In the genomic region with DNA sequence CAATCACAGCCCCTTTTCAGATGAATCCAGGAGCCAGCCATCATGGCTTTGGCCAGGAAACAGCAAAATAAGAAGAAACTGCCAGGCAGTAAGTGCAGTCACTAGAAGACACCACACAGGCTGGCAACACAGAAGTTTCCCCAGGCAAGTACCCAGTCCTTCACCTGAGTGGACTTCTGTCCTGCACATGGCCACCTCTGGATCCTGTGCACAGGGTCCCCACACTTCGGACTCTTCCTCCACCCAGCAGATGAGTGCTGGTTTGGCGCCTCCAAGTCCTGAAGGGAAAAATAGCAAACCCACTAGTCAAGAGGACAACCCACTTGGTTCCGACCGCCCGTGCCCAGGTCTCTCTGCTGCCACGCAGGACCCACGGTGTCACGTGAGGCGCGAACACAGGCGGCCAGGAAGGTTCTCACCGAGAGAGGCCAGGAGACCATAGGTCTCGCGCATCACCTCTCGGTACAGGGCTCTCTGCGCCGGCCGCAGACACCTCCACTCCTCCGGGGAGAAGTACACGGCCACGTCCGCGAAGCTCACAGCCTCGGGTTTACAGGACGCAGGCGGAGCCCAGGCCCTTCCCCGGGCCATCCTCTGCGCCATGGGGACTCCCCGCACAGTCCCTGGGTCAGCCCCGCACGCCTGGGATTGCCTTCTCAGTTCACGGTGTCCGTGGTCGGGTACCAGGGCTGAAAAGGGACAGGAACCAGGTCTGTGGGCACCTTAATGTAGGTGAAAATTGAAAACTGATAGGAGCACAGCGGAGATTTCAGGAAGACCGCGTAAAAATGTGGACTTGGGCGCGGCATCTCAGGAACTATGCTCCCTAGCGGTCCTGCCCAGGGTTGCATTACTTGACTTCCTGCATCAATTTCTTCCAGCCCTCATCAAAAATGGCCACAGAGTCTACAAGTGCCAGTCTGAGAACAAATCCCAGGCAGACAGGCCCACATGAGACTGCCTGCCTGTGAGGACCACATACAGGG, we compare ENCODE assay signal across 7 mouse cellular contexts. TPM values are rescaled to one million over a fixed set of nuclear protein-coding genes. Genes with fewer than 3 reads are reported as not detected.
DNase-seq lines count a peak whose midpoint lies in the region; ATAC-seq and TF ChIP-seq lines count a peak whose summit lies in the region.
"Not testable (repeated sequence)": the region's sequence is repeated elsewhere in the genome, so short reads cannot be mapped to it uniquely, and the experiment has no call there.

Zfp764 (minus strand) TSS at position 821 of the 986 bp plus-strand sequence.

- TF ChIP-seq POLR2A in small intestine, adult 2 months (IDR thresholded peaks at IDR 0.05; ENCODE audit: low read depth, low read length) = not testable (repeated sequence)

- peak within 1 kb of the TSS; percentile 75 for H3K4me2 ChIP-seq in intestine, postnatal 0 days (replicated peaks; ENCODE audit: low read depth)
- H3K4me2 ChIP-seq in midbrain, embryonic 12.5 days (replicated peaks) = peak within 1 kb of the TSS; percentile 91

- H3K9me3 ChIP-seq in embryonic facial prominence, embryonic 10.5 days; intestine, postnatal 0 days (ENCODE audit: control insufficient read depth); midbrain, embryonic 12.5 days: not testable (repeated sequence)

- ATAC-seq in intestine, postnatal 0 days = peak; percentile 85
- ATAC-seq in midbrain, embryonic 12.5 days (ENCODE audit: low FRiP score, low read depth) = peak; percentile 86

- DNase-seq in adrenal gland, adult 8-10 months = peak; percentile 74
- DNase-seq in embryonic facial prominence, embryonic 10.5 days (ENCODE audit: low spot score) = peak; percentile 83
- DNase-seq in gonadal fat pad, adult 2 months (ENCODE audit: low read depth) = peak; percentile 24
- peak; percentile 90 for DNase-seq in left cerebral cortex, postnatal 4 days

- not testable (repeated sequence) for H3K27me3 ChIP-seq in embryonic facial prominence, embryonic 10.5 days (replicated peaks; ENCODE audit: low read depth, poor library complexity, severe bottlenecking); intestine, postnatal 0 days (replicated peaks; ENCODE audit: control insufficient read depth, insufficient read depth, low read length); midbrain, embryonic 12.5 days; small intestine, adult 2 months (ENCODE audit: control insufficient read depth, insufficient read depth, low read length)

- intact Hi-C loops in left cerebral cortex, postnatal 4 days (cut with DNase I) = not testable (repeated sequence)

- peaks cover 13% of the 10 kb centered on the region for H3K4me1 ChIP-seq in embryonic facial prominence, embryonic 10.5 days
- not testable (repeated sequence) for H3K4me1 ChIP-seq in intestine, postnatal 0 days (replicated peaks; ENCODE audit: control insufficient read depth, insufficient read depth, low read length); midbrain, embryonic 12.5 days; small intestine, adult 2 months (ENCODE audit: control insufficient read depth, insufficient read depth, insufficient read length, low read length)

- TF ChIP-seq CTCF in intestine, postnatal 0 days (IDR thresholded peaks at IDR 0.05; ENCODE audit: low read depth) = peak; percentile 89
- TF ChIP-seq CTCF in small intestine, adult 2 months (IDR thresholded peaks at IDR 0.05; ENCODE audit: extremely low read depth, insufficient read length, insufficient replicate concordance, low read depth, low read length) = peak; percentile 76

- peak within 1 kb of the TSS; percentile 74 for H3K9ac ChIP-seq in intestine, postnatal 0 days (ENCODE audit: low read depth, low read length)
- H3K9ac ChIP-seq in midbrain, embryonic 12.5 days (replicated peaks) = peak within 1 kb of the TSS; percentile 83

- H3K36me3 ChIP-seq in embryonic facial prominence, embryonic 10.5 days (replicated peaks) = peaks cover 13% of the 10 kb centered on the region
- H3K36me3 ChIP-seq in intestine, postnatal 0 days (ENCODE audit: control insufficient read depth, insufficient read depth); midbrain, embryonic 12.5 days; small intestine, adult 2 months (ENCODE audit: control insufficient read depth, insufficient read depth, low read length): not testable (repeated sequence)

- peak within 1 kb of the TSS; percentile 88 for H3K27ac ChIP-seq in embryonic facial prominence, embryonic 10.5 days (replicated peaks)
- H3K27ac ChIP-seq in intestine, postnatal 0 days (ENCODE audit: low read depth, low read length) = peak within 1 kb of the TSS; percentile 46; the same call in 1 of the 2 replicates
- H3K27ac ChIP-seq in midbrain, embryonic 12.5 days (replicated peaks) = peak within 1 kb of the TSS; percentile 66; the same call in 1 of the 2 replicates
- peak within 1 kb of the TSS; percentile 80 for H3K27ac ChIP-seq in small intestine, adult 2 months (ENCODE audit: insufficient read depth, low read depth, low read length)

- H3K4me3 ChIP-seq in embryonic facial prominence, embryonic 10.5 days = peak within 1 kb of the TSS; percentile 61
- peak within 1 kb of the TSS; percentile 52 for H3K4me3 ChIP-seq in intestine, postnatal 0 days (ENCODE audit: low read depth, low read length)
- H3K4me3 ChIP-seq in midbrain, embryonic 12.5 days = peak within 1 kb of the TSS; percentile 57
- H3K4me3 ChIP-seq in small intestine, adult 2 months (ENCODE audit: low read depth, low read length) = peak within 1 kb of the TSS; percentile 82

- 9% methylated on average over 40 of the region's 40 CpGs for WGBS in embryonic facial prominence, embryonic 10.5 days
- WGBS in intestine, postnatal 0 days = 4% methylated on average over 40 of the region's 40 CpGs
- 7% methylated on average over 40 of the region's 40 CpGs for WGBS in midbrain, embryonic 12.5 days
- 1% methylated on average over 40 of the region's 40 CpGs for whole genome bisulfite sequencing in small intestine, adult 2 months

RNA-seq across cellular contexts. Expression of gene Zfp764, which starts in this region (rescaled TPM):
- total RNA-seq in adrenal gland, adult 8-10 months (2022) = 10 to 100 TPM in 1 of 4 experiments, 1 to 10 TPM in 3; 6.8 to 10.0 (median 8.3) TPM
- 6.1 and 7.1 TPM in 2 replicates for polyA plus RNA-seq in embryonic facial prominence, embryonic 10.5 days (2016; fragmentation: Nextera tagmentation; extraction: Ambion mirVana)
- 5.6 and 5.9 TPM in 2 replicates for polyA plus RNA-seq in gonadal fat pad, adult 2 months (2012; rRNA removed)
- 4.8 and 5.2 TPM in 2 replicates for polyA plus RNA-seq in intestine, postnatal 0 days (2015; fragmentation: Nextera tagmentation; extraction: Ambion mirVana)
- 1 to 10 TPM; 4.3 to 4.4 TPM for total RNA-seq in left cerebral cortex, postnatal 4 days (2021)
- 6.7 and 6.8 TPM in 2 replicates for polyA plus RNA-seq in midbrain, embryonic 12.5 days (2016; fragmentation: Nextera tagmentation; extraction: Ambion mirVana)
- 3.5 and 5.8 TPM in 2 replicates for polyA plus RNA-seq in small intestine, adult 2 months (2012; rRNA removed)

Comparison
In these comparisons a context has a peak if more than half of its experiments do, and no peak if none do; other contexts are left out.
1. Peak in every context shown above with its lines: DNase-seq, ATAC-seq, H3K4me3 ChIP-seq and H3K27ac ChIP-seq.
2. DNase-seq: peak in every context shown above with its lines; median percentile 90 in left cerebral cortex, postnatal 4 days; 83 in embryonic facial prominence, embryonic 10.5 days; 74 in adrenal gland, adult 8-10 months; 24 in gonadal fat pad, adult 2 months.